ENCODE assay signal across 15 mouse cellular contexts in genomic region chr10:84693841-84694638, GRCm38 (mm10).
DNase-seq lines count a peak whose midpoint lies in the region; ATAC-seq and TF ChIP-seq lines count a peak whose summit lies in the region.
"Had no signal": no experiment of that assay in that cellular context is flagged by ENCODE, and none has a peak within 500 bp of the region (broad histone marks: within the 10 kb centered on the region; RNA-seq: fewer than 3 reads in every experiment).

No protein-coding gene starts in this region.

- ATAC-seq in hindbrain, embryonic 16.5 days, result peak; percentile 84
- no peak; the same call in 1 of the 2 replicates for ATAC-seq in midbrain, postnatal 0 days (ENCODE audit: low FRiP score)
- ATAC-seq in frontal cortex, adult (ENCODE audit: low TSS enrichment), result no peak
- ATAC-seq: lung, postnatal 0 days had no signal

- H3K79me2 ChIP-seq in MEL (ENCODE audit: control insufficient read depth, insufficient read depth, low read length, poor library complexity), result no peaks in the 10 kb centered on the region

- H3K4me2 ChIP-seq in hindbrain, embryonic 16.5 days (ENCODE audit: low read length), result no peak overlapping the region
- no peak overlapping the region for H3K4me2 ChIP-seq in midbrain, postnatal 0 days (ENCODE audit: low read depth, low read length, poor library complexity, severe bottlenecking)
- H3K4me2 ChIP-seq: forebrain, embryonic 12.5 days; liver, embryonic 13.5 days had no signal

- TF ChIP-seq RAD21 in MEL (IDR thresholded peaks at IDR 0.05; ENCODE audit: low read depth, low read length), result no peak

- no peaks in the 10 kb centered on the region for H3K27me3 ChIP-seq in MEL (ENCODE audit: control insufficient read depth in 1 of 2, insufficient read depth in 2 of 2, low read length in 2 of 2)
- H3K27me3 ChIP-seq in hindbrain, embryonic 16.5 days (replicated peaks; ENCODE audit: control insufficient read depth, insufficient read depth, low read length), result no peaks in the 10 kb centered on the region
- H3K27me3 ChIP-seq in midbrain, postnatal 0 days (ENCODE audit: insufficient read depth, low read length), result no peaks in the 10 kb centered on the region
- H3K27me3 ChIP-seq: forebrain, embryonic 12.5 days; liver, embryonic 13.5 days had no signal

- no peak overlapping the region for H3K9ac ChIP-seq in MEL (ENCODE audit: control insufficient read depth, low read depth, low read length, poor library complexity, severe bottlenecking)
- no peak overlapping the region for H3K9ac ChIP-seq in hindbrain, embryonic 16.5 days (ENCODE audit: low read depth, low read length)
- no peak overlapping the region for H3K9ac ChIP-seq in midbrain, postnatal 0 days (replicated peaks; ENCODE audit: low read length, poor library complexity, severe bottlenecking)
- H3K9ac ChIP-seq: forebrain, embryonic 12.5 days; liver, embryonic 13.5 days had no signal

- no peak for TF ChIP-seq POLR2A in MEL (IDR thresholded peaks at IDR 0.05; ENCODE audit: control insufficient read depth in 1 of 2, insufficient read depth in 1 of 2, low read depth in 1 of 2, low read length in 2 of 2, poor library complexity in 1 of 2)

- no peaks in the 10 kb centered on the region for H3K4me1 ChIP-seq in MEL (ENCODE audit: control insufficient read depth in 1 of 2, insufficient read depth in 2 of 2, low read length in 2 of 2)
- peaks cover 3% of the 10 kb centered on the region for H3K4me1 ChIP-seq in hindbrain, embryonic 16.5 days (ENCODE audit: control insufficient read depth, insufficient read depth, low read depth, low read length)
- no peaks in the 10 kb centered on the region for H3K4me1 ChIP-seq in midbrain, postnatal 0 days (ENCODE audit: insufficient read depth, low read length)

- no peak overlapping the region for H3K4me3 ChIP-seq in MEL (ENCODE audit: control insufficient read depth in 1 of 2, insufficient read depth in 1 of 2, low read depth in 2 of 2, low read length in 2 of 2)
- no peak overlapping the region for H3K4me3 ChIP-seq in hindbrain, embryonic 16.5 days (ENCODE audit: low read length)
- no peak overlapping the region for H3K4me3 ChIP-seq in midbrain, postnatal 0 days (ENCODE audit: low read depth, low read length)
- H3K4me3 ChIP-seq: forebrain, embryonic 12.5 days; liver, embryonic 13.5 days; myocyte had no signal

- no peak overlapping the region for H3K27ac ChIP-seq in MEL (ENCODE audit: control insufficient read depth, low read depth, low read length)
- no peak overlapping the region for H3K27ac ChIP-seq in hindbrain, embryonic 16.5 days (ENCODE audit: low read depth, low read length)
- H3K27ac ChIP-seq in midbrain, postnatal 0 days (ENCODE audit: low read depth, low read length), result no peak overlapping the region
- H3K27ac ChIP-seq: forebrain, embryonic 12.5 days; liver, embryonic 13.5 days had no signal

- DNase-seq in MEL (ENCODE audit: low read depth, low spot score), result peak; percentile 10
- DNase-seq in embryo, embryonic 10.5 days (ENCODE audit: low spot score), result peak; percentile 60
- DNase-seq in midbrain, postnatal 0 days (ENCODE audit: low spot score), result peak; percentile 59
- DNase-seq in thymus, adult 18-20 months, result no peak
- DNase-seq in right cerebral cortex, postnatal 4 days, result no peak
- DNase-seq: adrenal gland, postnatal 36 days; cerebellum, adult 8-10 months; kidney, adult 11 months; kidney, postnatal 14 days; liver, embryonic 13.5 days had no signal

- no peaks in the 10 kb centered on the region for H3K9me3 ChIP-seq in MEL (replicated peaks; ENCODE audit: insufficient read depth, low read length)
- H3K9me3 ChIP-seq in hindbrain, embryonic 16.5 days (ENCODE audit: control insufficient read depth, low read length), result no peaks in the 10 kb centered on the region
- no peaks in the 10 kb centered on the region for H3K9me3 ChIP-seq in midbrain, postnatal 0 days (ENCODE audit: low read length)
- H3K9me3 ChIP-seq: forebrain, embryonic 12.5 days; liver, embryonic 13.5 days had no signal

- WGBS in hindbrain, embryonic 16.5 days, result 37% methylated on average over 8 of the region's 8 CpGs
- WGBS in midbrain, postnatal 0 days, result 56% methylated on average over 8 of the region's 8 CpGs

- peaks cover 0 to 8% of the 10 kb centered on the region in 2 experiments; a peak in 2 of 4 replicates for H3K36me3 ChIP-seq in MEL (ENCODE audit: control insufficient read depth in 1 of 2, insufficient read depth in 2 of 2, low read length in 2 of 2)
- H3K36me3 ChIP-seq in hindbrain, embryonic 16.5 days (ENCODE audit: control insufficient read depth, insufficient read depth, low read length), result peaks cover 13% of the 10 kb centered on the region
- H3K36me3 ChIP-seq in midbrain, postnatal 0 days (ENCODE audit: insufficient read depth, low read length), result peaks cover 16% of the 10 kb centered on the region; the same call in 1 of the 2 replicates

- TF ChIP-seq EP300 in MEL (IDR thresholded peaks at IDR 0.05; ENCODE audit: low read depth in 1 of 2, low read length in 2 of 2), result no peak

- no peak for TF ChIP-seq CTCF in MEL (IDR thresholded peaks at IDR 0.05 in 2 of 3, conservative IDR thresholded peaks at IDR 0.05 in 1 of 3; ENCODE audit: control insufficient read depth in 1 of 3, insufficient read depth in 1 of 3, low read depth in 2 of 3, low read length in 3 of 3, poor library complexity in 1 of 3, severe bottlenecking in 1 of 3)
- TF ChIP-seq CTCF in midbrain, postnatal 0 days (IDR thresholded peaks at IDR 0.05), result no peak

TF ChIP-seq in MEL, 35 proteins besides CTCF, POLR2A, EP300 and RAD21:
- TF ChIP-seq NELFE (IDR thresholded peaks at IDR 0.05; ENCODE audit: low read depth, low read length) (no peak), ETS1 (IDR thresholded peaks at IDR 0.05; ENCODE audit: low read depth, low read length) (no peak), KAT2A (conservative IDR thresholded peaks at IDR 0.05; ENCODE audit: low read depth, low read length) (no peak), SIN3A (IDR thresholded peaks at IDR 0.05; ENCODE audit: low read length) (no peak)

Comparison
In these comparisons a context has a peak if more than half of its experiments do, and no peak if none do; other contexts are left out.
1. DNase-seq: peak in MEL (single experiment), embryo, embryonic 10.5 days (single experiment) and midbrain, postnatal 0 days (single experiment); none in thymus, adult 18-20 months (0 of 2) and right cerebral cortex, postnatal 4 days (single experiment).